Mouse (Mus musculus): ENCODE data around the gene Itpkb. TPM values are rescaled to one million over a fixed set of nuclear protein-coding genes. Genes with fewer than 3 reads are reported as not detected.
"Not testable (repeated sequence)": the region's sequence is repeated elsewhere in the genome, so short reads cannot be mapped to it uniquely, and the experiment has no call there.

The Itpkb gene
- polyA plus RNA-seq, 1 experiment from 2014 or later = 2.3 TPM

- no peaks in the 10 kb centered on the region for H3K36me3 ChIP-seq (ENCODE audit: poor library complexity, severe bottlenecking)
- WGBS = 2% methylated on average over 29 of the region's 29 CpGs
- H3K27ac ChIP-seq = peak overlapping the region; percentile 95
- peaks cover 40% of the 10 kb centered on the region for H3K4me1 ChIP-seq
- H3K4me2 ChIP-seq = peak overlapping the region; percentile 69
- H3K9ac ChIP-seq = peak overlapping the region; percentile 74
- H3K9me3 ChIP-seq (replicated peaks) = no peaks in the 10 kb centered on the region
- peak overlapping the region; percentile 44 for H3K4me3 ChIP-seq
- peak; percentile 98 for ATAC-seq
- H3K27me3 ChIP-seq = no peaks in the 10 kb centered on the region
These were observed 35.0 kb downstream of the Itpkb start for GRCm38 (mm10) chr1:180365180-180365810.

- H3K27me3 ChIP-seq = no peaks in the 10 kb centered on the region
- 77% methylated on average over 18 of the region's 18 CpGs for WGBS
- H3K9me3 ChIP-seq (replicated peaks) = no peaks in the 10 kb centered on the region
- peaks cover 40% of the 10 kb centered on the region for H3K4me1 ChIP-seq
- H3K4me2 ChIP-seq = peak overlapping the region; percentile 69
- ATAC-seq = no peak
- no peaks in the 10 kb centered on the region for H3K36me3 ChIP-seq (ENCODE audit: poor library complexity, severe bottlenecking)
- peak overlapping the region; percentile 95 for H3K27ac ChIP-seq
- peak overlapping the region; percentile 74; the same call in 1 of the 2 replicates for H3K9ac ChIP-seq
- no peak overlapping the region for H3K4me3 ChIP-seq
These were observed 35.9 kb downstream of the Itpkb start for GRCm38 (mm10) chr1:180365983-180366811.

GRCm38 (mm10) chr1:180367045-180367619 is 36.8 kb downstream of the Itpkb start:
- Histone ChIP-seq H3K27ac (peak overlapping the region; percentile 53), H3K4me2 (no peak overlapping the region), H3K9me3 (replicated peaks) (no peaks in the 10 kb centered on the region), H3K27me3 (no peaks in the 10 kb centered on the region), H3K9ac (no peak overlapping the region), H3K4me1 (peaks cover 40% of the 10 kb centered on the region), H3K36me3 (ENCODE audit: poor library complexity, severe bottlenecking) (no peaks in the 10 kb centered on the region), H3K4me3 (no peak overlapping the region)
- no peak for ATAC-seq
- 71% methylated on average over 3 of the region's 3 CpGs for WGBS

GRCm38 (mm10) chr1:180367626-180368025 is 37.3 kb downstream of the Itpkb start:
- H3K4me1 ChIP-seq = peaks cover 40% of the 10 kb centered on the region
- H3K4me3 ChIP-seq = no peak overlapping the region
- H3K36me3 ChIP-seq (ENCODE audit: poor library complexity, severe bottlenecking) = no peaks in the 10 kb centered on the region
- 72% methylated on average over 3 of the region's 3 CpGs for WGBS
- H3K27ac ChIP-seq = peak overlapping the region; percentile 53; the same call in 1 of the 2 replicates
- no peaks in the 10 kb centered on the region for H3K9me3 ChIP-seq (replicated peaks)
- H3K9ac ChIP-seq = no peak overlapping the region
- ATAC-seq = no peak
- no peak overlapping the region for H3K4me2 ChIP-seq
- no peaks in the 10 kb centered on the region for H3K27me3 ChIP-seq

- Histone ChIP-seq H3K4me3 (no peak overlapping the region), H3K9ac (no peak overlapping the region)
These were observed 37.8 kb downstream of the Itpkb start for GRCm38 (mm10) chr1:180368112-180368511.

GRCm38 (mm10) chr1:180368646-180369045 is 38.4 kb downstream of the Itpkb start:
- Histone ChIP-seq H3K4me1 (peaks cover 40% of the 10 kb centered on the region), H3K27ac (no peak overlapping the region), H3K36me3 (ENCODE audit: poor library complexity, severe bottlenecking) (no peaks in the 10 kb centered on the region), H3K4me2 (no peak overlapping the region), H3K9me3 (replicated peaks) (no peaks in the 10 kb centered on the region), H3K9ac (no peak overlapping the region), H3K4me3 (no peak overlapping the region), H3K27me3 (no peaks in the 10 kb centered on the region)
- ATAC-seq = no peak
- WGBS = 90% methylated on average over 9 of the region's 9 CpGs

More at GRCm38 (mm10) chr1:180368112-180368511, 37.8 kb downstream of the Itpkb start:
- no peak for ATAC-seq
- H3K4me2 ChIP-seq = no peak overlapping the region
- H3K27ac ChIP-seq = 0 out of 2 replicates have a peak overlapping the region, but pooled peaks have one; percentile 53
- H3K36me3 ChIP-seq (ENCODE audit: poor library complexity, severe bottlenecking) = no peaks in the 10 kb centered on the region
- H3K9me3 ChIP-seq (replicated peaks) = no peaks in the 10 kb centered on the region
- no peaks in the 10 kb centered on the region for H3K27me3 ChIP-seq
- peaks cover 40% of the 10 kb centered on the region for H3K4me1 ChIP-seq
- 90% methylated on average over 7 of the region's 7 CpGs for WGBS

GRCm38 (mm10) chr1:180370858-180371652 is 40.8 kb downstream of the Itpkb start:
- no peaks in the 10 kb centered on the region for H3K36me3 ChIP-seq (ENCODE audit: poor library complexity, severe bottlenecking)
- no peak overlapping the region for H3K27ac ChIP-seq
- H3K9ac ChIP-seq = no peak overlapping the region
- H3K4me2 ChIP-seq = no peak overlapping the region
- no peaks in the 10 kb centered on the region for H3K27me3 ChIP-seq
- no peaks in the 10 kb centered on the region for H3K9me3 ChIP-seq (replicated peaks)
- 75% methylated on average over 10 of the region's 10 CpGs for WGBS
- ATAC-seq = no peak
- no peak overlapping the region for H3K4me3 ChIP-seq
- H3K4me1 ChIP-seq = peaks cover 18% of the 10 kb centered on the region

- not testable (repeated sequence) for H3K9ac ChIP-seq; H3K9me3 ChIP-seq (replicated peaks); H3K27ac ChIP-seq; H3K4me2 ChIP-seq; H3K4me3 ChIP-seq; H3K27me3 ChIP-seq; ATAC-seq; H3K36me3 ChIP-seq (ENCODE audit: poor library complexity, severe bottlenecking)
- 94% methylated on average over 5 of the region's 5 CpGs for WGBS
- peaks cover 10% of the 10 kb centered on the region for H3K4me1 ChIP-seq
These were observed 42.0 kb downstream of the Itpkb start for GRCm38 (mm10) chr1:180372258-180372657.

- H3K9ac ChIP-seq = no peak overlapping the region
- no peak overlapping the region for H3K27ac ChIP-seq
- no peak overlapping the region for H3K4me2 ChIP-seq
- H3K9me3 ChIP-seq (replicated peaks) = no peaks in the 10 kb centered on the region
- peaks cover 5% of the 10 kb centered on the region; the same call in 1 of the 2 replicates for H3K4me1 ChIP-seq
- no peak overlapping the region for H3K4me3 ChIP-seq
- no peak for ATAC-seq
- 84% methylated on average over 7 of the region's 7 CpGs for WGBS
- H3K36me3 ChIP-seq (ENCODE audit: poor library complexity, severe bottlenecking) = no peaks in the 10 kb centered on the region
- no peaks in the 10 kb centered on the region for H3K27me3 ChIP-seq
These were observed 46.3 kb downstream of the Itpkb start for GRCm38 (mm10) chr1:180376598-180376997.

- H3K27ac ChIP-seq = no peak overlapping the region
- no peak for ATAC-seq
- no peaks in the 10 kb centered on the region for H3K36me3 ChIP-seq (ENCODE audit: poor library complexity, severe bottlenecking)
- peaks cover 12% of the 10 kb centered on the region; the same call in 1 of the 2 replicates for H3K4me1 ChIP-seq
- no peaks in the 10 kb centered on the region; the same call in 1 of the 2 replicates for H3K9me3 ChIP-seq (replicated peaks)
- 84% methylated on average over 3 of the region's 3 CpGs for WGBS
- H3K4me2 ChIP-seq = no peak overlapping the region
- no peak overlapping the region for H3K9ac ChIP-seq
- no peaks in the 10 kb centered on the region for H3K27me3 ChIP-seq
- H3K4me3 ChIP-seq = no peak overlapping the region
These were observed 49.3 kb downstream of the Itpkb start for GRCm38 (mm10) chr1:180379559-180379958.

- Histone ChIP-seq H3K4me1 (peaks cover 16% of the 10 kb centered on the region; the same call in 1 of the 2 replicates), H3K4me3 (no peak overlapping the region), H3K9me3 (replicated peaks) (no peaks in the 10 kb centered on the region; the same call in 1 of the 2 replicates), H3K4me2 (no peak overlapping the region), H3K36me3 (ENCODE audit: poor library complexity, severe bottlenecking) (no peaks in the 10 kb centered on the region), H3K9ac (no peak overlapping the region), H3K27ac (peak overlapping the region; percentile 19; the same call in 1 of the 2 replicates), H3K27me3 (no peaks in the 10 kb centered on the region)
- WGBS = 24% methylated on average over 8 of the region's 8 CpGs
- ATAC-seq = no peak
These were observed 52.1 kb downstream of the Itpkb start for GRCm38 (mm10) chr1:180382358-180382757.

Data from forebrain, embryonic 13.5 days (tissue).